Mouse (Mus musculus): ENCODE data around the gene Pfkfb3. TPM values are rescaled to one million over a fixed set of nuclear protein-coding genes. Genes with fewer than 3 reads are reported as not detected.

The Pfkfb3 gene
- total and polyA plus RNA-seq, 2 experiments from 2014 or later: 15.6 to 19.6 TPM

DNA sequence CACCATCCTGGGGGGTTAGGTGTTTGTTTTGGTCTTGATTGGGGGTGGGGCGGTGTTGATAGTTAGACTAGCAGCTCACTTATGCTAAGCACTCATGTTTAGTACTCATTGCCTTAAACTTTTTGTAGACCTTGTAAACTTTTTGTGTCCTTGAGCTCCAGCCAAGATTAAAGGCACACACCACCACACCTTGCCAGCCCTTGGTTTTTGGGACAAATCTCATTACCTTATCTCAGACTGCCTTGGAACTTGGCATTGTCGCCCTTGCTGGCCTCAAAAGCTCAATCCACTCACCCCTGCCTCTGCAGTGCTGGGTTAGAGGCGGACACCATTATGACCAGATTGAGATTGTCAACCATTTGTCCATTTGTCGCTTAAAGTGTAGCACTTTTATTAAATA is 125.3 kb downstream of the Pfkfb3 start:
- DNase-seq (ENCODE audit: low spot score) (no peak), ATAC-seq (no peak)
- H3K27me3 ChIP-seq (ENCODE audit: insufficient read depth, low read length): no peaks in the 10 kb centered on the region
- WGBS: 92% methylated on average over 4 of the region's 4 CpGs
- no peak overlapping the region for H3K4me3 ChIP-seq (ENCODE audit: low read length)
- H3K36me3 ChIP-seq (ENCODE audit: insufficient read depth, low read length): no peaks in the 10 kb centered on the region
- TF ChIP-seq CTCF (IDR thresholded peaks at IDR 0.05; ENCODE audit: low read depth): no peak
- H3K4me1 ChIP-seq (ENCODE audit: insufficient read depth, low read length): peaks cover 4% of the 10 kb centered on the region; the same call in 1 of the 2 replicates
- no peak overlapping the region for H3K4me2 ChIP-seq (ENCODE audit: low read depth, low read length)
- H3K27ac ChIP-seq: no peak overlapping the region
- no peak overlapping the region for H3K9ac ChIP-seq (replicated peaks; ENCODE audit: low read length)
- no peaks in the 10 kb centered on the region for H3K9me3 ChIP-seq (ENCODE audit: low read length)

DNA sequence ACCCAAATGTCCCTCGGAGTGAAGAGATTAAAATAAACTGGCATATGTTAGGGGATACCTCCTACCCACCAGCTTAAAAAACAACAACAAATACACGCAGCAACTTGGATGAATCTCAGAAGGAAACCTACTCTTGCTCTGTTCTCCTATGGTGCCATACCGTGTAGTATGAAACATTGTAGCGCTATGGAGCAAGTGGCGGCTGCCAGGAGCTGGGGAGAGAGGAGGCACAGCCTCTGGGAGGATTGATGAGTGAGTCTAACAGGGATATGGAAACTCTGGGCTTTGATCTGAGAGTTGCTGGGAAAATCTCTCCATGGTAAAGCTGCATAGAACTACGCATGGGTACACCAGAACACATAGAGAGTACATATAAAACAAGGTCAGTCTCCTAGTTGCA is 126.3 kb downstream of the Pfkfb3 start:
- H3K4me3 ChIP-seq (ENCODE audit: low read length): no peak overlapping the region
- no peak for TF ChIP-seq CTCF (IDR thresholded peaks at IDR 0.05; ENCODE audit: low read depth)
- H3K36me3 ChIP-seq (ENCODE audit: insufficient read depth, low read length): no peaks in the 10 kb centered on the region
- no peaks in the 10 kb centered on the region for H3K27me3 ChIP-seq (ENCODE audit: insufficient read depth, low read length)
- H3K9me3 ChIP-seq (ENCODE audit: low read length): no peaks in the 10 kb centered on the region
- ATAC-seq (no peak), DNase-seq (ENCODE audit: low spot score) (no peak)
- no peaks in the 10 kb centered on the region for H3K4me1 ChIP-seq (ENCODE audit: insufficient read depth, low read length)
- no peak overlapping the region for H3K4me2 ChIP-seq (ENCODE audit: low read depth, low read length)
- WGBS: 84% methylated on average over 6 of the region's 6 CpGs
- H3K27ac ChIP-seq: no peak overlapping the region
- H3K9ac ChIP-seq (replicated peaks; ENCODE audit: low read length): no peak overlapping the region

DNA sequence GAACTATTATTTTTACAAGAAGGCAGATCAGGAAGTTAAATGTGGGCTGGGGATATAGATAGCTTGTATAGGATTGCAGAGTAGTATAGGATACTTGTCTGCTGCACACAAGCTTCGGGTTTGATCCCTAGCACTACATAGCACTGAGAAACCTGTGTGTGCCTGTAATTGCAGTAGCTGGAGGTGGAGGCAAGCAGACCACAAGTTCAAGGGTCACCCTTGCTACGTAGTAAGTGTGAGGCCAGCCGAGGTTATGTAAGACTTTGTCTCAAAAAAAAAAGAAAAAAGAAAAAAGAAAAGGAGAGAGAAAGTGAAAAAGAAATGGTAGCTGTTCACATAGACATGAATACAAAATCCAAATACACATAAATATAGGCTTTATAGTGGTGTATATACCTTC is 127.5 kb downstream of the Pfkfb3 start:
- no peaks in the 10 kb centered on the region for H3K27me3 ChIP-seq (ENCODE audit: insufficient read depth, low read length)
- 70% methylated on average over 3 of the region's 3 CpGs for WGBS
- H3K9me3 ChIP-seq (ENCODE audit: low read length): no peaks in the 10 kb centered on the region
- no peaks in the 10 kb centered on the region for H3K4me1 ChIP-seq (ENCODE audit: insufficient read depth, low read length)
- no peak overlapping the region for H3K27ac ChIP-seq
- H3K36me3 ChIP-seq (ENCODE audit: insufficient read depth, low read length): no peaks in the 10 kb centered on the region
- H3K4me3 ChIP-seq (ENCODE audit: low read length): no peak overlapping the region
- no peak for TF ChIP-seq CTCF (IDR thresholded peaks at IDR 0.05; ENCODE audit: low read depth)
- no peak overlapping the region for H3K4me2 ChIP-seq (ENCODE audit: low read depth, low read length)
- no peak for ATAC-seq
- DNase-seq (ENCODE audit: low spot score): no peak
- no peak overlapping the region for H3K9ac ChIP-seq (replicated peaks; ENCODE audit: low read length)

DNA sequence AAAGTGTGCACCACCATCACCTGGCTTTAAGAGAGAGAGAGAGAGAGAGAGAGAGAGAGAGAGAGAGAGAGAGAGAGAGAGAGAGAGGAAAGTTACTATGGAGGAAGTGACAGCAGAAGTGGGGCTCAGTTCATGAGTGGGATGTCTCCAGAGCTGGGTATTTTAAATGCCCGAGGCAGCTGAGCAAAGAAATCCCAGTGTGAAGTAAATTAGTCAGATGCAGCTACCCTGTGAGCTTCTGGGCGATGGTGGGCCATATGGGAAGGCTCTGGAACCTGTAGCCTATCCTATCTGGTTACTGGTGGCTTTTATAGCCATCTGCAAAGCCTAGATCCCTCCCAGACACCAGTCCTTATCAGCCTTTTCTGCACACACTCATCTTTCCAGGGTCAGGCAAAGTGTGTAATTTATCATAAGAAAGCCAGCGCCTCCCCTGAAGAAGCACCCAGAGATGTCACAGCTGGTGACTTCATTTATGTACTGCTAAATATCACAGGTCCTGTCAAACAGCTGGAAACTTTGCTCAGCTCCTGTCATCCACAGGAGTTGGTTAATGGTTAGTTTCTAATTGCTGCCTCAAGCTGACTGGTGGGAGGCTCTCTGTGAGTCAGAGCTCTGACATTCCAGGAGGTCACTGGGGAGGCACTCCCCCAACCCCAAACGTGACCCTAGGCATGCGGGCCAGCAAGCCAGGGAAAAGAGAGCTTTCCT is 128.3 kb downstream of the Pfkfb3 start:
- Histone ChIP-seq H3K9me3 (ENCODE audit: low read length) (no peaks in the 10 kb centered on the region), H3K36me3 (ENCODE audit: insufficient read depth, low read length) (no peaks in the 10 kb centered on the region), H3K4me1 (ENCODE audit: insufficient read depth, low read length) (no peaks in the 10 kb centered on the region), H3K4me2 (ENCODE audit: low read depth, low read length) (no peak overlapping the region), H3K27ac (no peak overlapping the region), H3K4me3 (ENCODE audit: low read length) (no peak overlapping the region), H3K9ac (replicated peaks; ENCODE audit: low read length) (no peak overlapping the region), H3K27me3 (ENCODE audit: insufficient read depth, low read length) (no peaks in the 10 kb centered on the region)
- TF ChIP-seq CTCF (IDR thresholded peaks at IDR 0.05; ENCODE audit: low read depth): no peak
- no peak for DNase-seq (ENCODE audit: low spot score)
- no peak for ATAC-seq
- WGBS: 32% methylated on average over 5 of the region's 5 CpGs

DNA sequence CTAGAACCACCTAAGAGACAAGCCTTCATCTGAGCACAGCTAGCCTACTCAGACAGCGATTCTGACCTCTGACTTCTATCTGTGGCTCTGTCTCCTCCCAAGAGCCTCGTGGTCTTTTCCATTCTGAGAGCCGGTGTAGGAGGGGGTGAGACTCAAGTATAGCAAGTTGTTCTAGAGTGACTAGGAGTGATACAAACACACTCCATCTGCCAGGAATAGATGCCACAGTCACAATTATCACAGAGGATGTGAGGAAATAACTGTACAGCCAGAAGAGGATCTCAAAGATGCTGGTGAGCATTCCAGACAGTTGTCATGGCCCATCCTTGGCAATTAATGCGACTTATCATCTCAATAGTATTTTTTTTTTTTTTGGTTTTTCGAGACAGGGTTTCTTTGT is 129.6 kb downstream of the Pfkfb3 start:
- H3K9ac ChIP-seq (replicated peaks; ENCODE audit: low read length): no peak overlapping the region

DNA sequence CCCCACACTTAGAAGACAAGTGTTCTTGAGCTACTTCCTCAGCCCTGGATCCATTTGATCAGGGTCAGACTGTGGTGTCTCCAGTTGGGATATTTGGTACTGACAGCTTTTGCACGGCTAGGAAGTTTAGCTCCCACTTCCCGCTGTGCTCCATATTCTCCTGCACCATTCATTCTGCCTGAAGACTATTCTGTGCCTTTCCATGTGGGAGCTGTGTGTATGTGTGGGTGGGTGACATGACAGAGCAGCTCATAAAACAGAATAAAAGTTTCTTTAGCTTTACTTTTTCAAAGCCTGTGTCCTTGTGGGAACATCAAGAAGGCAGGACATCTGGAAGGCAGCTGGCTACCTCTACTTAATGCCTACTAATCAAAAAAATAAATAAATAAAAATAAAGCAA is 130.5 kb downstream of the Pfkfb3 start:
- no peak for ATAC-seq
- Histone ChIP-seq H3K4me3 (ENCODE audit: low read length) (no peak overlapping the region), H3K36me3 (ENCODE audit: insufficient read depth, low read length) (no peaks in the 10 kb centered on the region), H3K27ac (no peak overlapping the region), H3K9me3 (ENCODE audit: low read length) (no peaks in the 10 kb centered on the region), H3K4me2 (ENCODE audit: low read depth, low read length) (no peak overlapping the region), H3K9ac (replicated peaks; ENCODE audit: low read length) (no peak overlapping the region), H3K4me1 (ENCODE audit: insufficient read depth, low read length) (no peaks in the 10 kb centered on the region), H3K27me3 (ENCODE audit: insufficient read depth, low read length) (no peaks in the 10 kb centered on the region)
- 76% methylated on average over 2 of the region's 2 CpGs for WGBS
- no peak for TF ChIP-seq CTCF (IDR thresholded peaks at IDR 0.05; ENCODE audit: low read depth)
- DNase-seq (ENCODE audit: low spot score): no peak

More for the DNA sequence above, 129.6 kb downstream of the Pfkfb3 start:
- TF ChIP-seq CTCF (IDR thresholded peaks at IDR 0.05; ENCODE audit: low read depth): no peak
- ATAC-seq (no peak), DNase-seq (ENCODE audit: low spot score) (no peak)
- Histone ChIP-seq H3K36me3 (ENCODE audit: insufficient read depth, low read length) (no peaks in the 10 kb centered on the region), H3K4me3 (ENCODE audit: low read length) (no peak overlapping the region), H3K4me2 (ENCODE audit: low read depth, low read length) (no peak overlapping the region), H3K9me3 (ENCODE audit: low read length) (no peaks in the 10 kb centered on the region), H3K27ac (no peak overlapping the region), H3K27me3 (ENCODE audit: insufficient read depth, low read length) (no peaks in the 10 kb centered on the region), H3K4me1 (ENCODE audit: insufficient read depth, low read length) (no peaks in the 10 kb centered on the region)
- WGBS: 85% methylated on average over 5 of the region's 5 CpGs

DNA sequence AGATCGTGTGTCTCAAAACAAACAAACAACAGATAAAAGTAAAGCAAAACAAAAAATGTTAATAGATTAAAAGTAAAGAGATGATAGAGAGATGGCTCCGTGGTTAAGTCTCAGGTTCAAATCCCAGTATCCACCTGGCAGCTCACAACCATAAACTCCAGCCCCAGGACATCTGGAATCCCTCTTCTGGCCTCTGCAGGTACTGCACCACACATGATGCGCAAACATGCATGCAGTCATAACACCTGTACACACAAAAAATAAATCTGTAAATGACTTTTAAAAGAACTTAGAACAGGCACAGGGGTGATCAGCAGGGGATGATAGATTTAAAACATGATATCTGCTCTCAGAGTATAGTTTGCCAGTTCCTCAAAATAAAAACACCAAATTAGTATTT is 131.5 kb downstream of the Pfkfb3 start:
- peak; percentile 13; the same call in 1 of the 2 replicates for TF ChIP-seq CTCF (IDR thresholded peaks at IDR 0.05; ENCODE audit: low read depth)
- Histone ChIP-seq H3K36me3 (ENCODE audit: insufficient read depth, low read length) (no peaks in the 10 kb centered on the region), H3K9ac (replicated peaks; ENCODE audit: low read length) (no peak overlapping the region), H3K4me1 (ENCODE audit: insufficient read depth, low read length) (no peaks in the 10 kb centered on the region), H3K4me3 (ENCODE audit: low read length) (no peak overlapping the region), H3K4me2 (ENCODE audit: low read depth, low read length) (no peak overlapping the region), H3K9me3 (ENCODE audit: low read length) (no peaks in the 10 kb centered on the region), H3K27ac (no peak overlapping the region), H3K27me3 (ENCODE audit: insufficient read depth, low read length) (no peaks in the 10 kb centered on the region)
- DNase-seq (ENCODE audit: low spot score) (no peak), ATAC-seq (no peak)
- 89% methylated on average over 3 of the region's 3 CpGs for WGBS

Other genes starting within 250 kb of the Pfkfb3 start
- gene Rbm17, start 50.1 kb upstream of the Pfkfb3 start, total RNA-seq (2014; rRNA removed): 57.3 and 59.5 TPM in 2 replicates
- gene Rbm17, start 50.1 kb upstream of the Pfkfb3 start, polyA plus RNA-seq (2015; fragmentation: Nextera tagmentation; extraction: Ambion mirVana): 127 and 128 TPM in 2 replicates
- gene Gm17490, start 72.2 kb upstream of the Pfkfb3 start, total RNA-seq (2014; rRNA removed): not detected in 2 replicates
- not detected in 2 replicates for gene Gm17490, start 72.2 kb upstream of the Pfkfb3 start, polyA plus RNA-seq (2015; fragmentation: Nextera tagmentation; extraction: Ambion mirVana)
- 0.04 TPM in 1 of 2 replicates, not detected in the other for gene Il2ra, start 88.7 kb upstream of the Pfkfb3 start, total RNA-seq (2014; rRNA removed)
- gene Il2ra, start 88.7 kb upstream of the Pfkfb3 start, polyA plus RNA-seq (2015; fragmentation: Nextera tagmentation; extraction: Ambion mirVana): 0.04 and 0.05 TPM in 2 replicates
- gene Il15ra, start 151.2 kb upstream of the Pfkfb3 start, total RNA-seq (2014; rRNA removed): 0.47 and 1.1 TPM in 2 replicates
- 2.0 and 2.5 TPM in 2 replicates for gene Il15ra, start 151.2 kb upstream of the Pfkfb3 start, polyA plus RNA-seq (2015; fragmentation: Nextera tagmentation; extraction: Ambion mirVana)
- gene Fbh1, start 223.5 kb upstream of the Pfkfb3 start, total RNA-seq (2014; rRNA removed): 85.1 and 102 TPM in 2 replicates
- gene Fbh1, start 223.5 kb upstream of the Pfkfb3 start, polyA plus RNA-seq (2015; fragmentation: Nextera tagmentation; extraction: Ambion mirVana): 85.0 and 85.7 TPM in 2 replicates
- gene Ankrd16, start 223.8 kb upstream of the Pfkfb3 start, total RNA-seq (2014; rRNA removed): 42.6 and 43.4 TPM in 2 replicates
- 35.7 and 36.7 TPM in 2 replicates for gene Ankrd16, start 223.8 kb upstream of the Pfkfb3 start, polyA plus RNA-seq (2015; fragmentation: Nextera tagmentation; extraction: Ambion mirVana)

All from hindbrain, postnatal 0 days (tissue).